Mouse (Mus musculus) hindbrain, postnatal 0 days (tissue): ENCODE measurements at regions not wholly inside any gene's neighbourhood (a gene's known extent, or its start where the extent isn't known, plus 50 kb on each side); places are given as distances from the start of the nearest gene placed in this dataset.
A peak's percentile ranks its signal among the peaks of the same experiment; 100 is the strongest.

Source experiments
- ATAC-seq: fragments of 200-750 bp; cut with Nextera tagmentation; 2 replicates; pipeline ENCODE4 v1.8.0; 2017; ENCODE audit warnings: mild to moderate bottlenecking, moderate TSS enrichment, moderate library complexity
- DNase-seq: peaks from one replicate; pipeline ENCODE4 v3.0.0-alpha.2; 2015; ENCODE audit warnings: low spot score
- H3K27ac ChIP-seq: fragments of 300-500 bp; sonication (generic); 2 replicates; pipeline ENCODE4 v1.5.1; 2014; ENCODE audit warnings: mild to moderate bottlenecking
- H3K27me3 ChIP-seq: fragments of 300-500 bp; sonication (generic); 2 replicates; pipeline ENCODE4 v1.6.1; 2014; ENCODE audit warnings: low read length, mixed read lengths; ENCODE audit not compliant: insufficient read depth
- H3K36me3 ChIP-seq: fragments of 300-500 bp; sonication (generic); 2 replicates; pipeline ENCODE4 v1.6.1; 2014; ENCODE audit warnings: low read length, mixed read lengths; ENCODE audit not compliant: insufficient read depth
- H3K4me1 ChIP-seq: fragments of 300-500 bp; sonication (generic); 2 replicates; pipeline ENCODE4 v1.6.1; 2014; ENCODE audit warnings: antibody characterized with exemption, low read length, mixed read lengths; ENCODE audit not compliant: insufficient read depth
- H3K4me2 ChIP-seq: fragments of 300-500 bp; sonication (generic); 2 replicates; pipeline ENCODE4 v1.6.1; 2014; ENCODE audit warnings: low read depth, mild to moderate bottlenecking, low read length, moderate library complexity, mixed read lengths
- H3K4me3 ChIP-seq: fragments of 300-500 bp; sonication (generic); 2 replicates; pipeline ENCODE4 v1.5.1; 2014; ENCODE audit warnings: low read length
- H3K9ac ChIP-seq: fragments of 300-500 bp; sonication (generic); replicated peaks from 2 replicates; pipeline ENCODE4 v1.6.1; 2014; ENCODE audit warnings: mild to moderate bottlenecking, low read length, moderate library complexity, mixed read lengths
- H3K9me3 ChIP-seq: fragments of 300-500 bp; sonication (generic); 2 replicates; pipeline ENCODE4 v1.6.1; 2016; ENCODE audit warnings: low read length, mixed read lengths
- CTCF ChIP-seq: IDR thresholded peaks from 2 replicates; pipeline ENCODE4 v1.5.1; 2016; ENCODE audit warnings: antibody characterized with exemption, control low read depth, low read depth
- WGBS: fragments of 180-500 bp; shearing (Covaris S2); extraction: QIAGEN DNeasy Blood & Tissue Kit; methylation state at CpG from one replicate; pipeline ENCODE4 v1.1.7; 2014; 5-methylcytosine and 5-hydroxymethylcytosine counted together

DNA sequence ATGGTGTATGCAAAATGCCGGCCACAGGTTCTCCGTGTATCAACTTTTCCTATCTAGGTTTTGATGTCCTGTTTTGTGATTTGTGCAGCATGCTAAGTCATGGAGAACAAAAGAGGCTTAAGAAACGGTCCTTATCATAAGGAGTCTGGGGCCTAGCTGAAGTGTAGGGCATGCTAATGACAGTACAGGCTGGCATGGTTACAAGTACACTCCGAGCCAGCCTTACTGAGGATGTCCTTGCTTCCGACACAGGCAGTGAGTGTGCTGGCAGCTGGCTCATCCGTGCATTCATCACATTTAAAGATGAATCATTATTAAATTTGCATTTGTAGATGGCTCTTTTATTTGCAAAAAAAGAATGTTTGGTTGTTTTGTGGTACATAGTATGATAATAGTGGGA is 219.3 kb downstream of the Fzd1 start:
- Histone ChIP-seq H3K27ac (no peak overlapping the region), H3K27me3 (no peaks in the 10 kb centered on the region), H3K4me1 (no peaks in the 10 kb centered on the region), H3K4me2 (no peak overlapping the region), H3K9me3 (no peaks in the 10 kb centered on the region), H3K36me3 (no peaks in the 10 kb centered on the region), H3K4me3 (no peak overlapping the region), H3K9ac (no peak overlapping the region)
- no peak for TF ChIP-seq CTCF
- ATAC-seq = peak; percentile 89
- WGBS = 44% methylated on average over 6 of the region's 6 CpGs
- DNase-seq = peak; percentile 73

DNA sequence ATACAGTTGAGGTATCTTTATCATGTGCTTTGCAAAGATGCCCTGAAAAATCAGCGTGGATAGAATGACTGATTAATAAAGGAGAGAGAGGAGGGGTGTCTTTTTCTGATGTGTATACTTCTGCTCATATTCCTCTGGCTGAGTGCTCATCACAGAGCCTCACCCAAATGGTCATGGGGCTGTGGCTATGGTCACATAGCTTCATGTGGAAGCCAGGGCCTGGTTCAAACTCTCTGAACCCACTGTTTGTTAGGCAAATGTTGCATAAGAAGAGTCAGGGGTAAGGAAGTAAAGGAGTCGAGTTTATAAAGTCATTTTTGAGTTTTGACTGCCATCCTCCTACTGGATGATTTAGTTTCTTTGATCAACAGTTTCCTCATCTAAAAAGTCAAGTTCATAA is 221.0 kb downstream of the Fzd1 start:
- Histone ChIP-seq H3K4me1 (no peaks in the 10 kb centered on the region), H3K4me2 (no peak overlapping the region), H3K36me3 (no peaks in the 10 kb centered on the region), H3K4me3 (no peak overlapping the region), H3K9ac (no peak overlapping the region), H3K27me3 (no peaks in the 10 kb centered on the region), H3K9me3 (no peaks in the 10 kb centered on the region), H3K27ac (no peak overlapping the region)
- WGBS = 81% methylated on average over 2 of the region's 2 CpGs
- DNase-seq = no peak
- no peak for TF ChIP-seq CTCF
- no peak for ATAC-seq

- Histone ChIP-seq H3K9ac (no peak overlapping the region), H3K27me3 (no peaks in the 10 kb centered on the region), H3K36me3 (no peaks in the 10 kb centered on the region), H3K4me1 (no peaks in the 10 kb centered on the region), H3K27ac (no peak overlapping the region), H3K4me2 (no peak overlapping the region), H3K4me3 (no peak overlapping the region), H3K9me3 (no peaks in the 10 kb centered on the region)
- DNase-seq (no peak), ATAC-seq (no peak)
- WGBS = 81% methylated on average over 8 of the region's 8 CpGs
- TF ChIP-seq CTCF = no peak
Observed at GRCm38 (mm10) chr5:4535951-4536350, 221.9 kb downstream of the Fzd1 start.

- no peak for ATAC-seq
- no peak for DNase-seq
- H3K4me3 ChIP-seq = no peak overlapping the region
- TF ChIP-seq CTCF = no peak
- H3K9ac ChIP-seq = no peak overlapping the region
- H3K4me1 ChIP-seq = no peaks in the 10 kb centered on the region
- no peaks in the 10 kb centered on the region for H3K9me3 ChIP-seq
- no peaks in the 10 kb centered on the region for H3K27me3 ChIP-seq
- no peaks in the 10 kb centered on the region for H3K36me3 ChIP-seq
- no peak overlapping the region for H3K27ac ChIP-seq
- 87% methylated on average over 2 of the region's 2 CpGs for WGBS
- no peak overlapping the region for H3K4me2 ChIP-seq
Observed at GRCm38 (mm10) chr5:4534512-4534911, 223.3 kb downstream of the Fzd1 start.

- Histone ChIP-seq H3K27me3 (no peaks in the 10 kb centered on the region), H3K4me3 (no peak overlapping the region), H3K36me3 (no peaks in the 10 kb centered on the region), H3K4me1 (no peaks in the 10 kb centered on the region), H3K9me3 (no peaks in the 10 kb centered on the region), H3K27ac (no peak overlapping the region), H3K9ac (no peak overlapping the region), H3K4me2 (no peak overlapping the region)
- ATAC-seq (peak; percentile 55), DNase-seq (peak; percentile 46)
- 23% methylated on average over 10 of the region's 10 CpGs for WGBS
- no peak for TF ChIP-seq CTCF
Observed at GRCm38 (mm10) chr5:4530236-4531067, 227.4 kb downstream of the Fzd1 start.

- no peak overlapping the region for H3K27ac ChIP-seq
- H3K4me2 ChIP-seq = no peak overlapping the region
- no peak for TF ChIP-seq CTCF
- H3K4me3 ChIP-seq = no peak overlapping the region
- DNase-seq = no peak
- no peaks in the 10 kb centered on the region for H3K4me1 ChIP-seq
- no peaks in the 10 kb centered on the region for H3K9me3 ChIP-seq
- H3K9ac ChIP-seq = no peak overlapping the region
- ATAC-seq = no peak
- no peaks in the 10 kb centered on the region for H3K27me3 ChIP-seq
- WGBS = 81% methylated on average over 9 of the region's 9 CpGs
- H3K36me3 ChIP-seq = no peaks in the 10 kb centered on the region
Observed at GRCm38 (mm10) chr5:4526042-4526815, 231.6 kb downstream of the Fzd1 start.

DNA sequence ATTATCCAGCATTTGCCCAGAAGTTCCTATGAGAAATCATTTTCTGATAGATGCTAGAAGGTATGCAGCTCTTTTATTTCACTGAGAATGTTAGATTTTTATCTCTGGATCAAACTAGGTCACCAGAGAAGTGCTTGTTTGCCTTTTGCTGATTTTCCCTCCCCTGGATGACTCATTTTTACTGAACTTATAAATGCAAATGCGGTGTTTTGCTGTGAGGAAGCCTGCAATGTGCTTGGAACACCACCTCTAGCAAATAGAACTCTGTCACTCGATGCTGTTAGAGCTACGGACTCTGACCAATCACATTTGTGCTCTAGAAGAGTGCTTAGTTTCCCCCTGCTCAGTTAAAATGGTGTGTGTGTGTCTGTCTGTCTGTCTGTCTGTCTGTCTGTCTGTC is 257.2 kb downstream of the Fzd1 start:
- no peak overlapping the region for H3K4me3 ChIP-seq
- no peak overlapping the region for H3K27ac ChIP-seq
- H3K4me2 ChIP-seq = no peak overlapping the region
- no peak for ATAC-seq
- 92% methylated on average over 3 of the region's 3 CpGs for WGBS
- no peaks in the 10 kb centered on the region for H3K36me3 ChIP-seq
- no peak for TF ChIP-seq CTCF
- H3K4me1 ChIP-seq = peaks cover 5% of the 10 kb centered on the region
- no peaks in the 10 kb centered on the region for H3K9me3 ChIP-seq
- H3K9ac ChIP-seq = no peak overlapping the region
- no peaks in the 10 kb centered on the region for H3K27me3 ChIP-seq
- no peak for DNase-seq
